Mouse (Mus musculus) CH12.LX (cell line): ENCODE results near the gene Rp9. TPM values are rescaled to one million over a fixed set of nuclear protein-coding genes. Genes with fewer than 3 reads are reported as not detected.

Source experiments
- DNase-seq: peaks from one replicate; pipeline ENCODE4 v3.0.0-alpha.2; 2013; ENCODE audit errors: extremely low read depth
- H3K27ac ChIP-seq: 2 replicates; pipeline ENCODE4 v1.5.1; 2012; ENCODE audit warnings: low read depth, mild to moderate bottlenecking, control low read depth, moderate library complexity; ENCODE audit not compliant: insufficient read depth
- H3K27me3 ChIP-seq: replicated peaks from 2 replicates; pipeline ENCODE3; 2012; ENCODE audit warnings: inconsistent platforms
- H3K36me3 ChIP-seq, 2 experiments: replicated peaks in 1 of 2; 2 replicates each; pipeline versions ENCODE3 to v1.6.1; 2012; ENCODE audit warnings: inconsistent platforms in 1 of 2, low read length in 1 of 2, mild to moderate bottlenecking in 1 of 2, mixed read lengths in 1 of 2, moderate library complexity in 1 of 2; ENCODE audit not compliant: control insufficient read depth in 1 of 2, insufficient read depth in 1 of 2
- H3K4me1 ChIP-seq, 2 experiments: 2 replicates each; pipeline ENCODE4 v1.6.1; 2012; ENCODE audit warnings: inconsistent platforms in 1 of 2, moderate library complexity in 1 of 2; ENCODE audit not compliant: insufficient read depth in 2 of 2, control insufficient read depth in 1 of 2
- H3K4me2 ChIP-seq: 2 replicates; pipeline ENCODE4 v1.6.1; 2012; ENCODE audit warnings: low read depth, mild to moderate bottlenecking, control low read depth; ENCODE audit not compliant: poor library complexity, insufficient read depth, severe bottlenecking
- H3K4me3 ChIP-seq, 3 experiments: fragments of 150-350 bp in 1 of 3; sonication (generic) in 1 of 3; replicated peaks in 1 of 3; 2 replicates each; pipeline versions ENCODE3 to v1.5.1; 2011 to 2012; ENCODE audit warnings: low read depth in 2 of 3, low read length in 2 of 3, mild to moderate bottlenecking in 2 of 3, moderate library complexity in 2 of 3, control low read depth in 1 of 3, improper control_type of control experiment in 1 of 3, inconsistent platforms in 1 of 3, mixed read lengths in 1 of 3; ENCODE audit not compliant: poor library complexity in 1 of 3
- H3K79me2 ChIP-seq: replicated peaks from 2 replicates; pipeline ENCODE4 v1.6.1; 2012; ENCODE audit warnings: mild to moderate bottlenecking, moderate library complexity; ENCODE audit not compliant: control insufficient read depth, poor library complexity, insufficient read depth, severe bottlenecking; ENCODE audit errors: extremely low read depth
- H3K9ac ChIP-seq: 2 replicates; pipeline ENCODE4 v1.6.1; 2012; ENCODE audit warnings: low read depth, mild to moderate bottlenecking, control low read depth, moderate library complexity; ENCODE audit not compliant: insufficient read depth
- H3K9me3 ChIP-seq: replicated peaks from 2 replicates; pipeline ENCODE3; 2012; ENCODE audit warnings: low read length, inconsistent platforms, mixed read lengths
- BHLHE40 ChIP-seq: IDR thresholded peaks from 2 replicates; pipeline ENCODE4 v1.6.1; 2011; ENCODE audit warnings: mild to moderate bottlenecking, low read depth, low read length, improper control_type of control experiment
- CHD2 ChIP-seq: IDR thresholded peaks from 2 replicates; pipeline ENCODE4 v1.6.1; 2011; ENCODE audit warnings: low read length, improper control_type of control experiment
- CTCF ChIP-seq, 2 experiments: IDR thresholded peaks in 1 of 2; conservative IDR thresholded peaks in 1 of 2; 2 replicates each; pipeline ENCODE4 v1.5.1; 2011 to 2012; ENCODE audit warnings: low read depth in 2 of 2, low read length in 2 of 2, improper control_type of control experiment in 1 of 2, inconsistent platforms in 1 of 2, mild to moderate bottlenecking in 1 of 2, moderate library complexity in 1 of 2
- E2F4 ChIP-seq: IDR thresholded peaks from 2 replicates; pipeline ENCODE4 v1.6.1; 2011; ENCODE audit warnings: low read depth, low read length, improper control_type of control experiment; ENCODE audit not compliant: insufficient replicate concordance
- GABPA ChIP-seq: IDR thresholded peaks from 2 replicates; pipeline ENCODE4 v1.6.1; 2012; ENCODE audit warnings: low read depth, low read length, improper control_type of control experiment, inconsistent platforms; ENCODE audit not compliant: insufficient replicate concordance
- HCFC1 ChIP-seq: IDR thresholded peaks from 2 replicates; pipeline ENCODE4 v1.6.1; 2012; ENCODE audit warnings: low read depth, mild to moderate bottlenecking, inconsistent platforms, low read length, improper control_type of control experiment
- JUN ChIP-seq: IDR thresholded peaks from 2 replicates; pipeline ENCODE4 v1.6.1; 2011; ENCODE audit warnings: low read depth, mild to moderate bottlenecking, low read length, improper control_type of control experiment, moderate library complexity; ENCODE audit not compliant: insufficient read depth
- JUND ChIP-seq: conservative IDR thresholded peaks from 2 replicates; pipeline ENCODE4 v1.6.1; 2011; ENCODE audit warnings: low read depth, low read length, improper control_type of control experiment
- MAX ChIP-seq: IDR thresholded peaks from 2 replicates; pipeline ENCODE4 v1.6.1; 2011; ENCODE audit warnings: low read length, improper control_type of control experiment
- MXI1 ChIP-seq: IDR thresholded peaks from 2 replicates; pipeline ENCODE4 v1.6.1; 2011; ENCODE audit warnings: mild to moderate bottlenecking, low read depth, low read length, improper control_type of control experiment
- NELFE ChIP-seq: IDR thresholded peaks from 2 replicates; pipeline ENCODE4 v1.6.1; 2011; ENCODE audit warnings: low read depth, low read length, improper control_type of control experiment
- POLR2A ChIP-seq: IDR thresholded peaks from 2 replicates; pipeline ENCODE4 v1.6.1; 2011; ENCODE audit warnings: low read depth, mild to moderate bottlenecking, improper control_type of control experiment, low read length
- SMC3 ChIP-seq: IDR thresholded peaks from 2 replicates; pipeline ENCODE4 v1.6.1; 2011; ENCODE audit warnings: low read depth, low read length, improper control_type of control experiment
- TBP ChIP-seq: conservative IDR thresholded peaks from 2 replicates; pipeline ENCODE4 v1.6.1; 2011; ENCODE audit warnings: low read depth, low read length, improper control_type of control experiment
- UBTF ChIP-seq: IDR thresholded peaks from 2 replicates; pipeline ENCODE4 v1.6.1; 2012; ENCODE audit warnings: low read depth, mild to moderate bottlenecking, inconsistent platforms, low read length, improper control_type of control experiment, moderate library complexity
- ZC3H11A ChIP-seq: IDR thresholded peaks from 2 replicates; pipeline ENCODE4 v1.6.1; 2012; ENCODE audit warnings: low read depth, mild to moderate bottlenecking, inconsistent platforms, low read length, improper control_type of control experiment
- ZKSCAN1 ChIP-seq: IDR thresholded peaks from 2 replicates; pipeline ENCODE4 v1.6.1; 2012; ENCODE audit warnings: low read depth, inconsistent platforms, low read length, improper control_type of control experiment, borderline replicate concordance
- ZMIZ1 ChIP-seq: IDR thresholded peaks from 2 replicates; pipeline ENCODE4 v1.6.1; 2012; ENCODE audit warnings: low read depth, mild to moderate bottlenecking, inconsistent platforms, low read length, improper control_type of control experiment
- dilution Hi-C: fragments of 300-500 bp; cut with MboI; formaldehyde crosslinking; loops from 2 replicates; pipeline ENCODE4 v1.14.3; 2020; ENCODE audit warnings: low sequenced_read_pairs; ENCODE audit not compliant: extremely low pct_unique_long_range_greater_than_20kb, extremely low pct_ligation_motif_present
- in situ Hi-C: fragments of 300-500 bp; cut with MboI; formaldehyde crosslinking; loops from 3 replicates; pipeline ENCODE4 v1.14.3; 2019; ENCODE audit warnings: low sequenced_read_pairs, low pct_ligation_motif_present, low pct_unique_long_range_greater_than_20kb, mixed read lengths
- polyA plus RNA-seq: library from polyadenylated mRNA; unstranded; fragments of >175 nt; gene quantifications from 2 replicates; pipeline ENCODE4 v1.2.1, GENCODE M21; 2012; ENCODE audit warnings: low read depth; ENCODE audit not compliant: insufficient read length
- total RNA-seq, 2 experiments: library from RNA; depleted of rRNA; stranded (reverse); fragments of 300-350 nt in 1 of 2; fragments of >200 nt in 1 of 2; gene quantifications; 2 replicates each; pipeline ENCODE4 v1.2.3; 2012 to 2014

Gene Rp9
- total and polyA plus RNA-seq, 3 experiments = 64.2 to 86.9 (median 85.0) TPM

DNA sequence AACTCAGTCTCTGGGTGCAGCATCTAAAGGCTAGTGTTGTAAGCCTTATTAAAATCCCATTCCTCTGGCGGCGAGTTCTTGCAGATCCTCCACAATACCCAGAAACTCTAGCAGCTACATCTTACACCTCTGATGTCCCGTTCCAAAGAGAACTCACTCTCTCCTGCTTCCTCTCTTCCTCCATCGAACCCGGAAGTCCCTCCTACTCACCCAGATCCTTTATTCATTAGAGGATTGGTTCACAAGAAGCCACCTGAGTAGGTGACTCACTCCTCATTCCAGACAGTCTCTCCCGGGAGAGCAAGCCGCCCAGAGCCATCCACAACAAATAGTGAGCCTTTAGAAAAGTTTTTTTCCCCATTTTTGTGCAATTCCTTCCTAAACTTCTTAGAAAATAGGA, 16.7 kb upstream of the Rp9 start:
- in situ Hi-C loops = no loop called here
- no peak overlapping the region for H3K4me3 ChIP-seq
- DNase-seq = no peak
- no peaks in the 10 kb centered on the region for H3K4me1 ChIP-seq
- H3K27me3 ChIP-seq = no peaks in the 10 kb centered on the region
- no peak overlapping the region for H3K9ac ChIP-seq
- H3K36me3 ChIP-seq = no peaks in the 10 kb centered on the region
- no peak for TF ChIP-seq TBP
- no peak for TF ChIP-seq CHD2
- TF ChIP-seq ZMIZ1 = no peak
- no peak for TF ChIP-seq BHLHE40
- TF ChIP-seq ZC3H11A = no peak
- no peak overlapping the region for H3K4me2 ChIP-seq
- no peak overlapping the region for H3K27ac ChIP-seq
- no peaks in the 10 kb centered on the region for H3K79me2 ChIP-seq
- dilution Hi-C loops = no loop called here
- H3K9me3 ChIP-seq = no peaks in the 10 kb centered on the region

- Histone ChIP-seq H3K36me3 (no peaks in the 10 kb centered on the region), H3K4me1 (no peaks in the 10 kb centered on the region), H3K9ac (no peak overlapping the region)
- dilution Hi-C loops = no loop called here
- TF ChIP-seq ZKSCAN1 = no peak
- no peak for TF ChIP-seq GABPA
- no peak for TF ChIP-seq MAX
- no peak for TF ChIP-seq NELFE
- TF ChIP-seq HCFC1 = no peak
- no peak for TF ChIP-seq JUND
- TF ChIP-seq JUN = no peak
- TF ChIP-seq MXI1 = no peak
- no peak for TF ChIP-seq POLR2A
- TF ChIP-seq ZMIZ1 = no peak
- no peak for TF ChIP-seq SMC3
- TF ChIP-seq CTCF (conservative IDR thresholded peaks at IDR 0.05 in 1 of 2, IDR thresholded peaks at IDR 0.05 in 1 of 2; ENCODE audit: low read depth in 2 of 2, low read length in 2 of 2) = no peak
- no peak for TF ChIP-seq ZC3H11A
- no peak for TF ChIP-seq E2F4
- no peak for TF ChIP-seq UBTF
- TF ChIP-seq, all 38 proteins: peak for 0
- no peaks in the 10 kb centered on the region for H3K9me3 ChIP-seq
- in situ Hi-C loops = no loop called here
- H3K27ac ChIP-seq = no peak overlapping the region
- no peaks in the 10 kb centered on the region for H3K79me2 ChIP-seq
- no peak overlapping the region for H3K4me2 ChIP-seq
- no peaks in the 10 kb centered on the region for H3K27me3 ChIP-seq
- H3K4me3 ChIP-seq = no peak overlapping the region
- DNase-seq = no peak
Observed at GRCm38 (mm10) chr9:22484562-22485308, 15.2 kb upstream of the Rp9 start.
